In genomic region chr16:28105866-28106265, GRCm38 (mm10) we compare ENCODE assay signal across 24 mouse cellular contexts.
DNase-seq lines count a peak whose midpoint lies in the region; ATAC-seq and TF ChIP-seq lines count a peak whose summit lies in the region.
"Had no signal": no experiment of that assay in that cellular context is flagged by ENCODE, and none has a peak within 500 bp of the region (broad histone marks: within the 10 kb centered on the region; RNA-seq: fewer than 3 reads in every experiment).

No protein-coding gene starts in this region.

- H3K4me1 ChIP-seq in heart, embryonic 13.5 days, result peaks cover 21% of the 10 kb centered on the region
- H3K4me1 ChIP-seq in midbrain, embryonic 15.5 days, result peaks cover 9% of the 10 kb centered on the region
- H3K4me1 ChIP-seq: embryonic facial prominence, embryonic 15.5 days; liver, embryonic 15.5 days; megakaryocyte, embryonic 14.5 days had no signal

- ATAC-seq in heart, embryonic 13.5 days (ENCODE audit: extremely low read depth, insufficient number of reproducible peaks, low FRiP score, low TSS enrichment), result no peak
- peak; percentile 65 for ATAC-seq in midbrain, embryonic 15.5 days (replicated peaks)
- ATAC-seq in cerebellum, adult (ENCODE audit: insufficient number of reproducible peaks, low FRiP score, low TSS enrichment), result no peak
- ATAC-seq: CD4-positive, CD25-positive, alpha-beta regulatory T cell, adult 4 months; inflammation-experienced regulatory T-cells, adult 6 months had no signal

- DNase-seq in embryo, embryonic 10.5 days (ENCODE audit: low spot score), result peak; percentile 6
- no peak for DNase-seq in embryo, embryonic 11 days
- no peak for DNase-seq in heart, postnatal 4 days
- DNase-seq in brain, embryonic 14.5 days (ENCODE audit: low read depth), result peak; percentile 73
- DNase-seq: cerebellum, adult 8-10 months; cerebellum, postnatal 36 days; gastrocnemius, postnatal 14 days; heart, adult 11 months; kidney, adult 18-20 months; kidney, postnatal 10 days; liver; lung, postnatal 36 days; thymus, postnatal 14 days had no signal

- no peaks in the 10 kb centered on the region for H3K27me3 ChIP-seq in heart, embryonic 13.5 days (replicated peaks)
- H3K27me3 ChIP-seq in midbrain, embryonic 15.5 days (replicated peaks), result no peaks in the 10 kb centered on the region
- H3K27me3 ChIP-seq: embryonic facial prominence, embryonic 15.5 days; liver, embryonic 15.5 days; lung, embryonic 15.5 days; megakaryocyte, embryonic 14.5 days had no signal

- no peak for TF ChIP-seq CTCF in brain, embryonic 14.5 days (IDR thresholded peaks at IDR 0.05; ENCODE audit: borderline replicate concordance, extremely low read depth, insufficient read depth, insufficient read length)

- WGBS in heart, embryonic 13.5 days, result 27% methylated on average over 7 of the region's 7 CpGs
- 21% methylated on average over 7 of the region's 7 CpGs for WGBS in midbrain, embryonic 15.5 days

- no peaks in the 10 kb centered on the region for H3K9me3 ChIP-seq in heart, embryonic 13.5 days
- no peaks in the 10 kb centered on the region for H3K9me3 ChIP-seq in midbrain, embryonic 15.5 days
- H3K9me3 ChIP-seq: embryonic facial prominence, embryonic 15.5 days; limb, embryonic 10.5 days; liver, embryonic 15.5 days; lung, embryonic 15.5 days had no signal

- no peak overlapping the region for H3K27ac ChIP-seq in heart, embryonic 13.5 days (replicated peaks)
- peak overlapping the region; percentile 55 for H3K27ac ChIP-seq in midbrain, embryonic 15.5 days
- H3K27ac ChIP-seq: embryonic facial prominence, embryonic 15.5 days; limb, embryonic 10.5 days; liver, embryonic 15.5 days; lung, embryonic 15.5 days had no signal

- H3K9ac ChIP-seq in heart, embryonic 13.5 days, result no peak overlapping the region
- H3K9ac ChIP-seq in midbrain, embryonic 15.5 days, result no peak overlapping the region
- H3K9ac ChIP-seq: embryonic facial prominence, embryonic 15.5 days; liver, embryonic 15.5 days; lung, embryonic 15.5 days had no signal

- H3K4me2 ChIP-seq in heart, embryonic 13.5 days, result peak overlapping the region; percentile 9; the same call in 1 of the 2 replicates
- H3K4me2 ChIP-seq in midbrain, embryonic 15.5 days, result no peak overlapping the region
- H3K4me2 ChIP-seq: embryonic facial prominence, embryonic 15.5 days; heart, embryonic 11.5 days; liver, embryonic 15.5 days; lung, embryonic 15.5 days had no signal

- no peak overlapping the region for H3K4me3 ChIP-seq in heart, embryonic 13.5 days
- no peak overlapping the region for H3K4me3 ChIP-seq in midbrain, embryonic 15.5 days
- H3K4me3 ChIP-seq: embryonic facial prominence, embryonic 15.5 days; limb, embryonic 10.5 days; liver, embryonic 15.5 days; lung, embryonic 15.5 days; megakaryocyte, embryonic 14.5 days had no signal

- H3K36me3 ChIP-seq in heart, embryonic 13.5 days, result no peaks in the 10 kb centered on the region
- no peaks in the 10 kb centered on the region for H3K36me3 ChIP-seq in midbrain, embryonic 15.5 days (replicated peaks)
- H3K36me3 ChIP-seq: embryonic facial prominence, embryonic 15.5 days; limb, embryonic 10.5 days; liver, embryonic 15.5 days; lung, embryonic 15.5 days had no signal

- no peak for TF ChIP-seq POLR2A in brain, embryonic 14.5 days (IDR thresholded peaks at IDR 0.05; ENCODE audit: borderline replicate concordance, extremely low read depth, insufficient read depth, insufficient read length, poor library complexity, severe bottlenecking)

Comparison
In these comparisons a context has a peak if more than half of its experiments do, and no peak if none do; other contexts are left out.
1. DNase-seq: peak in embryo, embryonic 10.5 days (single experiment) and brain, embryonic 14.5 days (single experiment); none in embryo, embryonic 11 days (single experiment) and heart, postnatal 4 days (single experiment).